Mouse (Mus musculus) gastrocnemius, postnatal 36 days (tissue): ENCODE measurements around the gene Casc3. TPM values are rescaled to one million over a fixed set of nuclear protein-coding genes. Genes with fewer than 3 reads are reported as not detected.
"Not testable (repeated sequence)": the region's sequence is repeated elsewhere in the genome, so short reads cannot be mapped to it uniquely, and the experiment has no call there.

Experiments
- DNase-seq, 2 experiments: peaks; one replicate each; pipeline ENCODE4 v3.0.0; 2022
- intact Hi-C: fragments of 180-260 bp; cut with DNase I; formaldehyde crosslinking; loops from one replicate; pipeline ENCODE4 v1.15.1; 2025
- total RNA-seq, 2 experiments: library from RNA; stranded (reverse); gene quantifications; 2 replicates each; pipeline ENCODE4 v1.2.3; 2021

The Casc3 gene
- total RNA-seq, 2 experiments from 2014 or later: 14.2 to 21.4 TPM

DNA sequence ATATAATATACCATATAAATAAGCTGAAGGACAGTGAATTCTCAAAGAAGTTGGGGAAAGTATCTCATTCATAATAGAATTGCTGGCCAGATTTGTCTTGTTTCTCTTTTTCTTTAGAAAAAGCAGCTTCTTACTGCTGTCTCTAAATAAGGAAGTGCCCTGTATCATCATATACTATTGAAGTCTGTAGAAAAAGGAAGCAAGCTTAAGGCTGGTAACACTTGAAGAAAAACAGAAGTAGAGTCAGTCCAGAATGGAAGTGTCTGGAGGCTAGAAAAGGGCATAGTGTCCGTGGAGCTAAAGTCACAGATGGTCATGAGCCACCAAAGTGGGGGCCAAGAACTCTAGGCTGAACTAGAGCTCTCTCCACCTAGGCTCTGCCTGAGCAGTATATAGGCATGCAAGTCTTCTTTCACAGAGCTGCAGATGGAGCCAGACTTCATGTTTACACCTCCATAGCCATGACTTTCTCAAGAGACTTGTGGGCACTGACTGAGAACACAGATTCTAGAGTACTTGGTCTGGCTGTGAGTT, 12.1 kb downstream of the Casc3 start:
- intact Hi-C loops: no loop called here
- DNase-seq: no peak

DNA sequence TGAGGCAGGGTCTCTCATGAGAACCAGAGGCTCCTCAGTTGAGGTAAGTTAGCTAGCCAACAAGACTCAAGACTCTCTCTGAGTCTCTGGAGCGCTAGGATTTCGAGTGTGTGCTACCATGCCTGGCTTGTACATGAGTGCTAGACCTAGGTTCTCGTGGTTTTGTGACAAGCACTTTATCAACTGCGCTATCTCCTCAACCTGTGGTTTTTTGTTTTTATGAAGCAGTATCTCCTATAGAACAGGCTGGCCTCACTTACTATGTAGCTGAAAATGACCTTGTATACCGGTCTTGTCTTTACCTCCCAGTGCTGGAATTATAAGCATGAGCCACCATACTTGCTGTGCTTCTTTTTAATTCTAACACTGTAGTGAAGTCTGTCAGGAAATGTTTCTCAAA, 16.3 kb downstream of the Casc3 start:
- intact Hi-C loops: no loop called here
- no peak for DNase-seq

DNA sequence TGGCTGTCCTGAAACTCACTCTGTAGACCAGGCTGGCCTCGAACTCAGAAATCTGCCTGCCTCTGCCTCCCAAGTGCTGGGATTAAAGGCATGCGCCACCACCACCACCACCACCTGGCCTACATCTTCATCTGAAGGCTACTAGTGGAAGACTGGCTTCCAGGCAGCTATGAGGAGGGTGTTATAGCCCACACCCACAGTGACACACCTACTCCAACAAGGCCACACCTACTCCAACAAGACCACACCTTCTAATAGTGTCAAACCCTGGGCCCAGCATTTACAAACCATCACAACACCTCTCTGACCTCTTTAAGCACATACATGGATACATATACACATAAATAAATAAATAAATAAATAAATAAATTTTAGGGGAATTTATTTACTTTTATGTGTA, 21.4 kb downstream of the Casc3 start:
- intact Hi-C loops, DNase-seq: not testable (repeated sequence)

DNA sequence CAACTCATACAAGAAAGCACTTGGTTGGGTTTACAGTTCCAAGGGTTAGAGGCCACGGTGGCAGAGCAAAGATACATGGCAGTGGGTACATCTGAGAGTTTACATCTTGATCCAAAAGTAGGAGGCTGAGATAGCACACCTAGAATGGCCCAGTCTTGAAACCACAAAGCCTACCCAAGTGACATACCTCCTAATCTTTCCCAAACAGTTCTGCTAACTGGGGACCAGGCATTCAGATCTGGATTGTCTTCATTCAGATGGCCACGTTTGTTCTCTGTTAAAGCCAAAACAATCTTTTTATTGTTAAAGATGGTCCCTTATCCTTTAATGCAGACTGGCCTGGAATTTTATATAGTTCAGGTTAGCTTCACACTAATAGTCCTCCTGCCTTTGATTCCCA, 23.2 kb downstream of the Casc3 start:
- intact Hi-C loops: loop anchor here (2.0 kb wide), 2 partner anchors 39 to 127 kb away; partner anchors contain the start of gene Csf3
- no peak for DNase-seq

DNA sequence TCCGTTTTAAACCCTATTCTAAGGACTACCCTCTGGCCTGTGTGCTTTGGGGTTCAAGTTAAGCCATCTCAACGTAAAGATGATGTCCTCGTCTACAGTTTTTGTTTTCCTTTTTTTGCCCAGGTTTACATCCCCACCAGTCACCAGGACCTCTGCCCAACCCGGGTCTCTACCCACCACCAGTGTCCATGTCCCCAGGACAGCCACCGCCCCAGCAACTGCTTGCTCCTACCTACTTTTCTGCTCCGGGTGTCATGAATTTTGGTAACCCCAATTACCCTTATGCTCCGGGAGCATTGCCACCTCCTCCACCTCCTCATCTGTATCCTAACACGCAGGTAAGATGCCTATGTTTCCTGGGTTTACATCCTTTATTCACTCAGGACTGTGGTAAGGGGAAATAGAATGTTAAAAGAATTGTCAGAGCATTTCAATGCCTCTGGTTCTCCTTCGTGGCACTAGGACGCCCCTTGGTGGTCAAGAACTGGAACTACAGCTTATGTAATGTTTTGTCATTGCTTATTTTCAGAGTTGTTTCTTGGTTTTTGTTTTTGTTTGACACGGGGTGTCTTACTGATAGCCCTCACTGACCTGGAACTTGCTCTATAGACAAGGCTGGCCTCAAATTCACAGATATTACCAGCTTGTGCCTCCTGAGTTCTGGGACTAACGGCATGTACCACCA, 24.5 kb downstream of the Casc3 start:
- intact Hi-C loops: loop anchor here (2.0 kb wide), 2 partner anchors 40 to 128 kb away; partner anchors contain the start of gene Csf3
- DNase-seq: no peak

- DNase-seq: no peak
- intact Hi-C loops: loop anchor here (2.0 kb wide), 2 partner anchors 41 to 129 kb away; partner anchors contain the start of gene Csf3
Measured at GRCm38 (mm10) chr11:98829875-98830274, 25.2 kb downstream of the Casc3 start.

GRCm38 (mm10) chr11:98835296-98835695, 30.6 kb downstream of the Casc3 start:
- no peak for DNase-seq
- intact Hi-C loops: no loop called here

- intact Hi-C loops: no loop called here
- DNase-seq: no peak
Measured at GRCm38 (mm10) chr11:98835725-98836124, 31.0 kb downstream of the Casc3 start.

- intact Hi-C loops: no loop called here
- no peak for DNase-seq
Measured at GRCm38 (mm10) chr11:98836128-98836527, 31.4 kb downstream of the Casc3 start.

DNA sequence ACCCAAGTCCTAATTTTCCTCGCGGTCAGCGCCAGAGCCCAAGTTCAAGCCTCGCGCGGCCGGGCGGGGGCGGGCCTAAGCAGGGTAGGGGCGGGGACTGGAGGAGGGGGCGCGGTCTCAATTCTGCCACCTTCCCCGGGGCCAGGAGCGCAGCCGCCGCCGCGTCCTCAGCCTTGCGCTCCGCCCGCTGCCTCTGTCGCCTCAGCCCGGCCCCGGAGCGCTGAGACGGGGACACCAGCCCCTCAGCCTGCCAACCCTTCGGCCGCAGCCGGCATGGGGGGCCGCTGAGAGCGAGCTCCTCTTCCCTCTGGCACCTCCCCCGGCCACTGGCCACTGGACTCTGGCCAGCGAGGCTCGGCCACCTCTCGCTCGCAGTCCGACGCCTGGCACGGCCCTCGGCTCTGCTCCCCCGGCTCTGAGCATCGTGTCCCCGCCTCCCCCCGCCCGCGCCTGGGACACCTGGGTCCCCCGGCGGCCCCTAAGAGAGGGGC, 32.0 kb downstream of the Casc3 start, which contains the start of gene Rapgefl1:
Gene Rapgefl1 (plus strand): TSS at position 135 of the 491 bp plus-strand sequence.
- intact Hi-C loops: no loop called here
- DNase-seq: peak; percentile 69 to 81

DNA sequence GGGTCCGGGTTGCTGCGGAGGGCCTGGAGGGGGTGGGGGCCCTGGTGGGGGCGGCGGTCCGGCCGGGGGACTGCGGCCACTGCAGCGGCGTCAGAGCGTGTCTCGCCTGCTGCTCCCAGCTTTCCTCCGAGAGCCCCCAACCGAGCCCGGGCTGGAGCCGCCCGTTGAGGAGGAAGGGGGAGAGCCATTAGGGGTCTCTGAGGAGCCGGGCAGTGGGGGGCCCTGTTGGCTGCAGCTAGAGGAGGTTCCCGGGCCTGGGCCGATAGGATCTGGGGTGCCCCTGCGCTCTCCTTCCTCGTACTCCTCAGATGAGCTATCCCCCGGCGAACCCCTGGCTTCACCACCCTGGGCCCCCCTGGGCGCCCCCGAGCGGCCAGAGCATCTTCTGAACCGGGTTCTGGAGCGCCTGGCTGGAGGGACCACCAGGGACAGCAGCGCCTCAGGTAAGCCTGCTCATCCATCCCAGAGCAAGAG, 32.6 kb downstream of the Casc3 start:
- intact Hi-C loops: no loop called here
- DNase-seq: no peak

GRCm38 (mm10) chr11:98837917-98838316, 33.2 kb downstream of the Casc3 start:
- DNase-seq: no peak
- intact Hi-C loops: no loop called here

GRCm38 (mm10) chr11:98838512-98838911, 33.8 kb downstream of the Casc3 start:
- intact Hi-C loops: no loop called here
- DNase-seq: no peak

DNA sequence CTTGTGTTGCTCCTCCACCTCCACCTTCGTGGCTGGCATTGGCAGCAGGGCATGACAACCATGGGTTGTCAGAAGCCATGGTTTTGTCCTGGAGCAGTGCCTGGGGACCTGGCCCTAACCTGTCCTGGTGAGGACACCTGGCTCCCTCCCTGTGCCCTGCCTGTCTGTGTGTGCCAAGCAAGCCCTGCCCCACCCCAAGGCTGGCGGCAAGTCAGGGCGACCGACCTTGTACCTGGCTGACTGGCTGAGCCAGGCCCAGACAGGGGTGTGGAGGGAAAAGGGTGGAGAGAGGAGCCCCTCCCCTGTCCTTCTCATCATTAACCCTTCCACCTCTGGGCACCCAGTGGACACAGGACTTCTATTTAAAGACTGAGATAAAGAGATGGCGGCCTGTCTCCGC, 34.7 kb downstream of the Casc3 start:
- no peak for DNase-seq
- intact Hi-C loops: no loop called here

DNA sequence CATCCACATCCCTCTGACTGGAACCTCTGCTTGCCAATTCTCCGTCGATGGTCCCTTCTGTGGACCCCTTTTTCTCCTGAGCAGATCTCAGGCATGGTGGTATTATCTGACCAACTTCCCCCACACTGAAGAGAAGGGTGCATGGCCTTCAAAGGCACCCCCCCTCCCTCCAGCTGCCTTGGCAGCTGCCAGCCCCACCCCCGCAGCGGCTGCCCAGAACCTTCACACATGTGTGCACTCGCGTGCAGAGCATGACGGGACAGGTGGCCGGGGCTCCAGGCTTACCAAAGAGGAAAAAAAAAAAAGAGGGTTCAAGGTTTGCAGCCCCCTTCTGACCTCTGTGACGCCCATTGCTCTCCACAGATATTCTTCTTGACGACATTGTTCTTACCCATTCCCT, 35.2 kb downstream of the Casc3 start:
- intact Hi-C loops: no loop called here
- DNase-seq: no peak

DNA sequence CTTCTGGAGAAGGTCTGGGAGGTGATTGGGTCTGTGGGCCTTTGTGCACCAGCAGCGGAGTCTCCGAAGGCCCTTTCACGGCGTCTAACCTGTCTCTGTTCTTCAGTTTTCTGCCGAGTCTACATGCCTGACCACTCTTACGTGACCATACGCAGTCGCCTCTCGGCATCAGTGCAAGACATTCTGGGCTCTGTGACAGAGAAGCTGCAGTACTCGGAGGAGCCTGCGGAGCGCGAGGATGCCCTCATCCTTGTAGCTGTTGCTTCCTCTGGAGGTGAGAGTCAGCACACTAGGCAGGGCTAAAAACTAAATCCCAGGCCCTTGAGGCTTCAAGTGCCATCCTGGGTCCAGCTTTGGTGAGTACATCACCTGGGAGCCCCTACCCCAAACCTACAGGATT, 41.3 kb downstream of the Casc3 start:
- DNase-seq: no peak
- intact Hi-C loops: no loop called here

GRCm38 (mm10) chr11:98846865-98847604, 42.3 kb downstream of the Casc3 start:
- no peak for DNase-seq
- intact Hi-C loops: no loop called here

DNA sequence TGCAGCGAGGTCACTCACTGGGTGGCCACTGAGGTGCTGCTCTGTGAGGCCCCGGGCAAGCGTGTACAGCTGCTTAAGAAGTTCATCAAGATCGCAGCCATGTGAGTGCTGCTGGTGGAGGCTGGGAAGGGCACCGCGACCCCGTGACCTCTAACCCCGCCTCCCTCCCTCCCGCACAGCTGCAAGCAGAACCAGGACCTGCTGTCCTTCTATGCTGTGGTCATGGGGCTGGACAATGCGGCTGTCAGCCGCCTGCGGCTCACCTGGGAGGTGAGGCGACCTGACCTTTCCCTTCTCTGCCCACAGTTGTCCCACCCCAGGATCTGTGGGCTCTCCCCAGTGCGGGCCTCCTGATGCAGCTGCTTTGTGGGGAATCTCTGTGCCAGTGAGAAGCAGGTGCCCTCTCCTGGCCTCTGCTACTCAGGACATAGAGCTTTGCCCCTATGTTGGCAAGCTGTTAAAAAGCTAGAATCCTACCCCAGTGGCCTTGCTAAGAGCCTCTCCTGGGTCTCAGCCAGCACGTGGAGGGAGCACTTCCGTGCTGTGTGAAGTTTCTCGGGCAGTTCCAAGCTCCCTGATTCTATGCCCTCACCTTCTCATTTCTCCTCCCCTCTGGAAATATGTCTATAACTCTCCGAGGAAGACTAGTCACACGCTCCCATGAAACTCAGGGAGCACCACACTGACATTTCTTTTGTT, 44.6 kb downstream of the Casc3 start:
- no peak for DNase-seq
- intact Hi-C loops: no loop called here

DNA sequence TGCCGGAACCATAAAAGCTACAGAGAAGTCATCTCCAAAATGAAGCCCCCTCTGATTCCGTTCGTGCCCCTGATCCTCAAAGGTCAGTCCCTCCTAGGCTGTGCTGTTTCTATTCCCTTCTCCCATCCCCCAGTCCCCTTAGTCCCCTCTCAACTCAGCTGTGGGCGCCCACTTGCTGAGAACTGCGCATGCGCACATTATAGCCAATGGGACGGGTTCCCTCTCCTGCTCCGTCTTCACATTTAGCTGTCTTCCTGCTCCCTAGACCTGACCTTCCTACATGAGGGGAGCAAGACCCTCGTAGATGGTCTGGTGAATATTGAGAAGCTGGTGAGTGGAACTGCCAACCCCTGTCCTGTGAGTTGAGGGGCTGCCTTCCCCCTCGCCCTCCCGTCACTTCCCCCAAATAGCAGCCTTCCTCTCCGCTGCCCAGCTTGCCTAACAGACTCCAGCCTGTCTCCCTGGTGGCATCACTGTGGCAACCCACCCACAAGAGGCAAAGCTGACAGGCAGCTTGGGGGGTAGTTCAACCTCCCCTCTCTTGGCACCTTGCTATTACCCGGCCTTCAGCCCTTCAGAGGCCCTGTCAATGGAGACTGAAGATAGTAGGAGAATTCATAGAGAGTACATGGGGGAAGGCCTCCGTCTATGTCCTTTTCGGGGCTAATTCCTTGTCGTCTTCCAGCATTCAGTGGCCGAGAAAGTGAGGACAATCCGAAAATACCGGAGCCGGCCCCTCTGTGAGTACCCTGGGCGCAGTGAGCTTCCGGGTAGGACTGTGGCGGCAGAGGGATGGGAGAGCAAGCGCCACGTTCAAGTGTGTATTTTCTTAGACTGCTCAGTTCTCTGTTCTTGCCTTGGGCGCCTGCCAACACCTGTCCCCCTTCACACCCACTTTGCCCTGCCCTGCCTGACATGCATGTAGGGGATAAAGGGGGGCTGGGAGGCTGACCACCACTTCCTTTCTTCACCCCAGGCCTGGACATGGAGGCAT, 45.7 kb downstream of the Casc3 start:
- no peak for DNase-seq
- intact Hi-C loops: no loop called here
